ENCODE assay signal across 8 mouse cellular contexts in genomic region chr12:112140231-112140630, GRCm38 (mm10). TPM values are rescaled to one million over a fixed set of nuclear protein-coding genes. Genes with fewer than 3 reads are reported as not detected.
A peak's percentile ranks its signal among the peaks of the same experiment; 100 is the strongest.
DNase-seq lines count a peak whose midpoint lies in the region; ATAC-seq and TF ChIP-seq lines count a peak whose summit lies in the region.

No protein-coding gene starts in this region.

- ATAC-seq in heart, postnatal 0 days (ENCODE audit: insufficient read depth, low read depth) = no peak
- ATAC-seq in heart, embryonic 12.5 days (ENCODE audit: insufficient number of reproducible peaks, low FRiP score) = no peak
- no peak for ATAC-seq in intestine, embryonic 15.5 days

- WGBS in heart, postnatal 0 days = 8% methylated on average over 5 of the region's 5 CpGs
- whole genome bisulfite sequencing in heart, embryonic 12.5 days = 5% methylated on average over 5 of the region's 5 CpGs
- 6% methylated on average over 5 of the region's 5 CpGs for WGBS in intestine, embryonic 15.5 days

- no peak overlapping the region for H3K4me2 ChIP-seq in heart, postnatal 0 days (ENCODE audit: low read depth, low read length)
- no peak overlapping the region for H3K4me2 ChIP-seq in heart, embryonic 12.5 days
- H3K4me2 ChIP-seq in intestine, embryonic 15.5 days (replicated peaks) = no peak overlapping the region

- H3K27me3 ChIP-seq in heart, postnatal 0 days (ENCODE audit: control insufficient read depth, insufficient read depth, low read length) = peaks cover 72% of the 10 kb centered on the region
- H3K27me3 ChIP-seq in heart, embryonic 12.5 days (replicated peaks) = peaks cover 81% of the 10 kb centered on the region
- peaks cover 47% of the 10 kb centered on the region for H3K27me3 ChIP-seq in intestine, embryonic 15.5 days (replicated peaks)

- H3K27ac ChIP-seq in heart, postnatal 0 days (ENCODE audit: low read depth) = no peak overlapping the region
- H3K27ac ChIP-seq in heart, embryonic 12.5 days (ENCODE audit: poor library complexity, severe bottlenecking) = no peak overlapping the region
- no peak overlapping the region for H3K27ac ChIP-seq in intestine, embryonic 15.5 days

- H3K36me3 ChIP-seq in heart, postnatal 0 days (replicated peaks; ENCODE audit: control insufficient read depth, insufficient read depth, low read length) = no peaks in the 10 kb centered on the region
- no peaks in the 10 kb centered on the region for H3K36me3 ChIP-seq in heart, embryonic 12.5 days
- H3K36me3 ChIP-seq in intestine, embryonic 15.5 days = no peaks in the 10 kb centered on the region

- no peaks in the 10 kb centered on the region for H3K9me3 ChIP-seq in heart, postnatal 0 days (replicated peaks; ENCODE audit: control insufficient read depth, low read length)
- H3K9me3 ChIP-seq in heart, embryonic 12.5 days (replicated peaks) = no peaks in the 10 kb centered on the region
- no peaks in the 10 kb centered on the region for H3K9me3 ChIP-seq in intestine, embryonic 15.5 days

- peaks cover 4% of the 10 kb centered on the region; the same call in 1 of the 2 replicates for H3K4me1 ChIP-seq in heart, postnatal 0 days (ENCODE audit: control insufficient read depth, insufficient read depth)
- H3K4me1 ChIP-seq in heart, embryonic 12.5 days (replicated peaks) = peaks cover 17% of the 10 kb centered on the region
- peaks cover 14% of the 10 kb centered on the region for H3K4me1 ChIP-seq in intestine, embryonic 15.5 days (replicated peaks)

- H3K4me3 ChIP-seq in heart, postnatal 0 days (ENCODE audit: low read depth, low read length) = no peak overlapping the region
- no peak overlapping the region for H3K4me3 ChIP-seq in heart, embryonic 12.5 days
- no peak overlapping the region for H3K4me3 ChIP-seq in intestine, embryonic 15.5 days (replicated peaks)

- TF ChIP-seq EP300 in heart, postnatal 0 days (IDR thresholded peaks at IDR 0.05; ENCODE audit: low read depth) = no peak

- peak; percentile 88 for TF ChIP-seq CTCF in heart, postnatal 0 days (IDR thresholded peaks at IDR 0.05; ENCODE audit: low read depth)

- no peak for DNase-seq in heart, postnatal 0 days (ENCODE audit: low spot score)
- DNase-seq in B cell, adult 2 months = peak; percentile 52 to 63
- DNase-seq in MN1 (ENCODE audit: low spot score) = peak; percentile 50
- DNase-seq in forelimb bud, embryonic 11.5 days (ENCODE audit: low read depth, low spot score) = peak; percentile 47
- peak; percentile 36 to 57 for DNase-seq in left cerebral cortex, adult 18-20 months (ENCODE audit: low spot score in 2 of 2)
- peak; percentile 79 for DNase-seq in retina, embryonic 14.5 days (ENCODE audit: low spot score)

- no peak overlapping the region for H3K9ac ChIP-seq in heart, postnatal 0 days (replicated peaks; ENCODE audit: low read depth, low read length)
- no peak overlapping the region for H3K9ac ChIP-seq in heart, embryonic 12.5 days
- no peak overlapping the region for H3K9ac ChIP-seq in intestine, embryonic 15.5 days

RNA-seq across cellular contexts. Expression of gene Kif26a, which starts 5.8 kb away (rescaled TPM):
- total RNA-seq in heart, postnatal 0 days (2014; rRNA removed; ENCODE audit: low replicate concordance) = 26.0 and 53.0 TPM in 2 replicates
- polyA plus RNA-seq in heart, postnatal 0 days (2015; fragmentation: Nextera tagmentation; extraction: Ambion mirVana) = 1.9 and 2.8 TPM in 2 replicates
- polyA plus RNA-seq in heart, embryonic 12.5 days (2016; fragmentation: Nextera tagmentation; extraction: Ambion mirVana) = 2.5 and 2.7 TPM in 2 replicates
- total RNA-seq in left cerebral cortex, adult 18-20 months (2021) = 1 to 10 TPM; 4.2 to 4.5 TPM
- 2.9 and 3.0 TPM in 2 replicates for polyA plus RNA-seq in intestine, embryonic 15.5 days (2015; fragmentation: Nextera tagmentation; extraction: Ambion mirVana)

RNA-seq across cellular contexts. Expression of gene Aspg, which starts 33.8 kb away (rescaled TPM):
- 0.04 and 3.6 TPM in 2 replicates for total RNA-seq in heart, postnatal 0 days (2014; rRNA removed; ENCODE audit: low replicate concordance)
- polyA plus RNA-seq in heart, postnatal 0 days (2015; fragmentation: Nextera tagmentation; extraction: Ambion mirVana) = 0.08 and 0.11 TPM in 2 replicates
- polyA plus RNA-seq in heart, embryonic 12.5 days (2016; fragmentation: Nextera tagmentation; extraction: Ambion mirVana) = 0.45 and 2.2 TPM in 2 replicates
- 1 to 10 TPM; 4.9 to 7.1 TPM for total RNA-seq in left cerebral cortex, adult 18-20 months (2021)
- polyA plus RNA-seq in intestine, embryonic 15.5 days (2015; fragmentation: Nextera tagmentation; extraction: Ambion mirVana) = 26.8 and 31.8 TPM in 2 replicates
